ENCODE assay signal across 17 mouse cellular contexts in genomic region chr8:122961458-122961857, GRCm38 (mm10).
DNase-seq lines count a peak whose midpoint lies in the region; ATAC-seq and TF ChIP-seq lines count a peak whose summit lies in the region.
"Had no signal": no experiment of that assay in that cellular context is flagged by ENCODE, and none has a peak within 500 bp of the region (broad histone marks: within the 10 kb centered on the region; RNA-seq: fewer than 3 reads in every experiment).

No protein-coding gene starts in this region.

- DNase-seq in kidney, adult 9 months, result peak; percentile 42
- DNase-seq in 3T3-L1 (ENCODE audit: low read depth, low spot score), result peak; percentile 22
- DNase-seq in MEL (ENCODE audit: low read depth, low spot score), result no peak
- DNase-seq in kidney, postnatal 14 days, result peak; percentile 57
- no peak for DNase-seq in thymus, postnatal 14 days
- no peak for DNase-seq in limb, embryonic 10.5 days (ENCODE audit: low spot score)
- no peak for DNase-seq in cerebellum, postnatal 25 days
- DNase-seq: cerebellum, adult 18-20 months; gastrocnemius, postnatal 10 days; midbrain, embryonic 14.5 days; right cerebral cortex, postnatal 4 days had no signal

- no peak overlapping the region; the same call in 1 of the 2 replicates for H3K27ac ChIP-seq in kidney, embryonic 14.5 days (ENCODE audit: low read depth, low read length)
- H3K27ac ChIP-seq in MEL (ENCODE audit: control insufficient read depth, low read depth, low read length), result peak overlapping the region; percentile 72
- no peak overlapping the region for H3K27ac ChIP-seq in limb, embryonic 10.5 days
- H3K27ac ChIP-seq: forebrain, embryonic 15.5 days; hindbrain, embryonic 14.5 days; neural tube, embryonic 12.5 days had no signal

- H3K9ac ChIP-seq in kidney, embryonic 14.5 days (ENCODE audit: low read depth, low read length), result no peak overlapping the region
- peak overlapping the region; percentile 10 for H3K9ac ChIP-seq in MEL (ENCODE audit: control insufficient read depth, low read depth, low read length, poor library complexity, severe bottlenecking)
- H3K9ac ChIP-seq: forebrain, embryonic 15.5 days; hindbrain, embryonic 14.5 days; neural tube, embryonic 12.5 days had no signal

- peaks cover 83% of the 10 kb centered on the region for H3K79me2 ChIP-seq in MEL (ENCODE audit: control insufficient read depth, insufficient read depth, low read length, poor library complexity)

- TF ChIP-seq RAD21 in MEL (IDR thresholded peaks at IDR 0.05; ENCODE audit: low read depth, low read length), result no peak

- H3K4me2 ChIP-seq in kidney, embryonic 14.5 days (replicated peaks; ENCODE audit: low read depth, low read length), result no peak overlapping the region
- H3K4me2 ChIP-seq: forebrain, embryonic 15.5 days; hindbrain, embryonic 14.5 days; neural tube, embryonic 12.5 days had no signal

- no peaks in the 10 kb centered on the region for H3K36me3 ChIP-seq in kidney, embryonic 14.5 days (ENCODE audit: control insufficient read depth, insufficient read depth, low read length)
- peaks cover 9 to 62% of the 10 kb centered on the region in 2 experiments for H3K36me3 ChIP-seq in MEL (ENCODE audit: control insufficient read depth in 1 of 2, insufficient read depth in 2 of 2, low read length in 2 of 2)
- peaks cover 17% of the 10 kb centered on the region for H3K36me3 ChIP-seq in limb, embryonic 10.5 days
- H3K36me3 ChIP-seq: forebrain, embryonic 15.5 days; neural tube, embryonic 12.5 days had no signal

- H3K4me3 ChIP-seq in kidney, embryonic 14.5 days (ENCODE audit: low read length), result no peak overlapping the region
- H3K4me3 ChIP-seq in MEL (ENCODE audit: control insufficient read depth in 1 of 2, insufficient read depth in 1 of 2, low read depth in 2 of 2, low read length in 2 of 2), result peak overlapping the region in 1 of 2 experiments; percentile 16; a peak in 2 of 4 replicates
- H3K4me3 ChIP-seq in limb, embryonic 10.5 days, result no peak overlapping the region
- H3K4me3 ChIP-seq: forebrain, embryonic 15.5 days; neural tube, embryonic 12.5 days had no signal

- peaks cover 19% of the 10 kb centered on the region; the same call in 1 of the 2 replicates for H3K4me1 ChIP-seq in kidney, embryonic 14.5 days (ENCODE audit: control insufficient read depth, insufficient read depth, low read length)
- peaks cover 36 to 39% of the 10 kb centered on the region in 2 experiments for H3K4me1 ChIP-seq in MEL (ENCODE audit: control insufficient read depth in 1 of 2, insufficient read depth in 2 of 2, low read length in 2 of 2)
- peaks cover 11% of the 10 kb centered on the region for H3K4me1 ChIP-seq in limb, embryonic 10.5 days

- WGBS in kidney, embryonic 14.5 days, result 11% methylated on average over 2 of the region's 2 CpGs
- WGBS in limb, embryonic 10.5 days, result 52% methylated on average over 2 of the region's 2 CpGs

- H3K27me3 ChIP-seq in kidney, embryonic 14.5 days (ENCODE audit: control insufficient read depth, insufficient read depth, low read length), result no peaks in the 10 kb centered on the region
- H3K27me3 ChIP-seq in MEL (ENCODE audit: control insufficient read depth in 1 of 2, insufficient read depth in 2 of 2, low read length in 2 of 2), result no peaks in the 10 kb centered on the region
- H3K27me3 ChIP-seq in limb, embryonic 10.5 days (ENCODE audit: low read depth, poor library complexity, severe bottlenecking), result no peaks in the 10 kb centered on the region
- H3K27me3 ChIP-seq: CH12.LX; forebrain, embryonic 15.5 days; neural tube, embryonic 12.5 days; Patski had no signal

- ATAC-seq in kidney, embryonic 14.5 days (ENCODE audit: low FRiP score, low TSS enrichment), result no peak
- ATAC-seq: forebrain, embryonic 15.5 days; Patski had no signal

- TF ChIP-seq POLR2A in MEL (IDR thresholded peaks at IDR 0.05; ENCODE audit: control insufficient read depth in 1 of 2, insufficient read depth in 1 of 2, low read depth in 1 of 2, low read length in 2 of 2, poor library complexity in 1 of 2), result no peak

- no peak for TF ChIP-seq CTCF in MEL (IDR thresholded peaks at IDR 0.05 in 2 of 3, conservative IDR thresholded peaks at IDR 0.05 in 1 of 3; ENCODE audit: control insufficient read depth in 1 of 3, insufficient read depth in 1 of 3, low read depth in 2 of 3, low read length in 3 of 3, poor library complexity in 1 of 3, severe bottlenecking in 1 of 3)

- no peaks in the 10 kb centered on the region for H3K9me3 ChIP-seq in kidney, embryonic 14.5 days (ENCODE audit: control insufficient read depth, low read length)
- no peaks in the 10 kb centered on the region for H3K9me3 ChIP-seq in MEL (replicated peaks; ENCODE audit: insufficient read depth, low read length)
- no peaks in the 10 kb centered on the region for H3K9me3 ChIP-seq in limb, embryonic 10.5 days (replicated peaks)
- H3K9me3 ChIP-seq: forebrain, embryonic 15.5 days; neural tube, embryonic 12.5 days had no signal

- TF ChIP-seq EP300 in MEL (IDR thresholded peaks at IDR 0.05; ENCODE audit: low read depth in 1 of 2, low read length in 2 of 2), result no peak

TF ChIP-seq in MEL, 35 proteins besides CTCF, POLR2A, EP300 and RAD21:
- TF ChIP-seq ETS1 (IDR thresholded peaks at IDR 0.05; ENCODE audit: low read depth, low read length) (0 out of 2 replicates have a peak, but pooled peaks have one; percentile 16), KAT2A (conservative IDR thresholded peaks at IDR 0.05; ENCODE audit: low read depth, low read length) (no peak), CHD2 (IDR thresholded peaks at IDR 0.05; ENCODE audit: low read length) (no peak), TBP (IDR thresholded peaks at IDR 0.05; ENCODE audit: low read depth, low read length) (no peak), ZMIZ1 (IDR thresholded peaks at IDR 0.05; ENCODE audit: low read depth, low read length) (no peak), BHLHE40 (IDR thresholded peaks at IDR 0.05; ENCODE audit: borderline replicate concordance, low read depth, low read length) (no peak), HCFC1 (IDR thresholded peaks at IDR 0.05; ENCODE audit: low read depth, low read length) (0 out of 2 replicates have a peak, but pooled peaks have one; percentile 4), ZKSCAN1 (IDR thresholded peaks at IDR 0.05; ENCODE audit: low read depth, low read length) (no peak), POLR2AphosphoS5 (IDR thresholded peaks at IDR 0.05; ENCODE audit: borderline replicate concordance, low read depth, low read length) (no peak), SIN3A (IDR thresholded peaks at IDR 0.05; ENCODE audit: low read length) (no peak), MYC (IDR thresholded peaks at IDR 0.05; ENCODE audit: low read depth, low read length) (no peak), ZNF384 (IDR thresholded peaks at IDR 0.05; ENCODE audit: low read depth, low read length) (no peak), MXI1 (IDR thresholded peaks at IDR 0.05; ENCODE audit: low read depth, low read length) (no peak), E2F4 (IDR thresholded peaks at IDR 0.05; ENCODE audit: borderline replicate concordance, low read depth, low read length) (no peak), JUND (IDR thresholded peaks at IDR 0.05; ENCODE audit: low read depth, low read length) (no peak), MEF2A (IDR thresholded peaks at IDR 0.05; ENCODE audit: extremely low read depth, insufficient replicate concordance, low read depth, low read length, poor library complexity, severe bottlenecking) (no peak), GATA1 (IDR thresholded peaks at IDR 0.05; ENCODE audit: low read depth, low read length) (no peak)

Comparison
In these comparisons a context has a peak if more than half of its experiments do, and no peak if none do; other contexts are left out.
1. DNase-seq: peak in kidney, adult 9 months (single experiment), 3T3-L1 (single experiment) and kidney, postnatal 14 days (single experiment); none in MEL (single experiment), thymus, postnatal 14 days (single experiment), limb, embryonic 10.5 days (single experiment) and cerebellum, postnatal 25 days (0 of 2).